Mouse (Mus musculus) liver, adult 2 months (tissue): Measurements from ENCODE around the gene Efnb2.

Experiments
- CTCF ChIP-seq: fragments of 200-500 bp; IDR thresholded peaks from 2 replicates; pipeline ENCODE4 v1.5.1; 2011; ENCODE audit warnings: low read depth, low read length, control low read depth
- POLR2A ChIP-seq: fragments of 200-500 bp; IDR thresholded peaks from 2 replicates; pipeline ENCODE4 v1.6.1; 2011; ENCODE audit warnings: low read length, control low read depth; ENCODE audit not compliant: insufficient read depth; ENCODE audit errors: extremely low read depth

DNA sequence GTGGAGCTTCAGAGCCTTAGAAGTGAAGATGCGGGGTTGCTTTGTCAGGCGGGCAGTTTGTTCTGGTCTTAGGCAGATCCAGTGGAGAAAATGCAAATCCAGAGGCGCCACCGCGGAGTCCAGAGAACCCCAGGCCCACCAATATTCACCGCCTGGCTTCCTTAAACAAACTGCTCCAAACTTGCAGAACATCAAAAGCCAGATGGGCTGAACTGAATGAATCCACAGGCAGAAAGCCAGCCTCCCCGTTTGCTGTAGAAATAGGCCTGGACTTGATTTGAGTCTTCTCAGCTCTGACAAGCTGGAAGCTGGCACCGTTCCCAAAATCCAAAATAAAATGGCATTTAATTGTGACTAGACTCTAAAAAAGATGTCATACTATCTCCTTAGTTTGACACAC lies 11.1 kb downstream of the Efnb2 start:
- TF ChIP-seq CTCF (no peak), POLR2A (no peak)
